Mouse (Mus musculus) Patski (cell line): Measurements from ENCODE around the gene Fkbp9. TPM values are rescaled to one million over a fixed set of nuclear protein-coding genes. Genes with fewer than 3 reads are reported as not detected.

ENCODE experiments used
- ATAC-seq: fragments of 100-300 bp; one replicate; pipeline ENCODE4 v1.8.0; 2021
- CTCF ChIA-PET: fragments of 350-600 bp; sonication (Branson Sonifier 250); formaldehyde crosslinking; loops from one replicate; lab custom pipeline; 2022; ENCODE audit warnings: inconsistent platforms; lab: Charles Lee
- POLR2A ChIA-PET: fragments of 350-600 bp; sonication (Branson Sonifier 250); formaldehyde crosslinking; loops from one replicate; lab custom pipeline; 2022; ENCODE audit warnings: antibody characterized with exemption, inconsistent platforms; lab: Charles Lee
- DNase-seq: peaks from one replicate; pipeline ENCODE4 v3.0.0-alpha.2; 2011; ENCODE audit warnings: low read depth, low spot score
- H3K27me3 ChIP-seq: fragments of 371-371 bp; one replicate; pipeline ENCODE4 v1.5.1; 2021
- CTCF ChIP-seq: fragments of 100-300 bp; IDR thresholded peaks from one replicate; pipeline ENCODE4 v1.5.1; 2021
- in situ Hi-C: fragments of 300-500 bp; cut with MboI; formaldehyde crosslinking; loops from 3 replicates; pipeline ENCODE4 v1.11.1; 2018; ENCODE audit warnings: low pct_unique_long_range_greater_than_20kb, mixed read lengths
- polyA plus RNA-seq: library from polyadenylated mRNA; unstranded; gene quantifications from one replicate; pipeline ENCODE4 v1.2.3, GENCODE M21; 2021

Fkbp9 gene
- polyA plus RNA-seq: 169 TPM

DNA sequence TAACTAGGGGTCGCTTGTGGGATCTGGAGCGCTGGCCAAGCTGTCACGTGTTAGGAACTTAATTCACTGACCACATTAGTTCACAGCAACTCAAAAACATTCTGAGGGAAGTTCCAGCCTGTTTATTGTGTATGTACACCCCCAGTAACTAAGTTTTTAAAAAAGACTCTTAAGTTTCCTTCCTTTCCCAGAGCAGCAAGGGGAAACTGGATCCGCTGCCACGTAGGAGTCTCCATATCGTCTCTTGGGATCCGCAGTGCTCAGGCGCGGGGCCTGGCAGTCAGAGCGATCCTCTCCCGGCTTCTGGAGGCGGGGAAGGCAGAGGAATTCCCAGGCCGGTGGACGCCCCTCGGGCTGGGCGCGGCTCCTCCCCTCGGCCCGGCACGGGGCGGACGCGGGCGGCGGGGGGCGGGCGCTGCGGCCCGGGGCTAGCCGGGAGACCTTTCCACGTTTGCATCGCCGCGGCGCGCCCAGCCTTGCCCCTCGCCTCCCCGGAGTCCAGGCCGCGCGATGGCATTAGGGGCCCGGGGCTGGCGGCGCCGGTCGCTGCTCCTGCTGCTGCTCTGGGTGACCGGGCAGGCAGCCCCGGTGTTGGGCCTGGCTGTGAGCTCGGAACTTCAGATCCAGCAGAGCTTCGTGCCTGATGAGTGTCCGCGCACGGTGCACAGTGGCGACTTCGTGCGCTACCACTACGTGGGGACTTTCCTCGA lies at the start of gene Fkbp9:
Gene Fkbp9, plus strand, starts transcription at position 363 of the 710 bp plus-strand sequence.
- ChIA-PET CTCF (interaction anchor here (1.4 to 2.4 kb wide), 4 partner anchors 20 to 90 kb away, joined by 3 to 8 read pairs (median 5); no protein-coding TSS in a partner anchor), POLR2A (interaction anchor here (0.7 to 1.0 kb wide), 3 partner anchors 35 to 83 kb away, joined by 3 read pairs; no protein-coding TSS in a partner anchor)
- TF ChIP-seq CTCF: no peak
- no peaks in the 10 kb centered on the region for H3K27me3 ChIP-seq
- peak; percentile 48 for DNase-seq
- ATAC-seq: peak; percentile 98
- in situ Hi-C loops: no loop called here

DNA sequence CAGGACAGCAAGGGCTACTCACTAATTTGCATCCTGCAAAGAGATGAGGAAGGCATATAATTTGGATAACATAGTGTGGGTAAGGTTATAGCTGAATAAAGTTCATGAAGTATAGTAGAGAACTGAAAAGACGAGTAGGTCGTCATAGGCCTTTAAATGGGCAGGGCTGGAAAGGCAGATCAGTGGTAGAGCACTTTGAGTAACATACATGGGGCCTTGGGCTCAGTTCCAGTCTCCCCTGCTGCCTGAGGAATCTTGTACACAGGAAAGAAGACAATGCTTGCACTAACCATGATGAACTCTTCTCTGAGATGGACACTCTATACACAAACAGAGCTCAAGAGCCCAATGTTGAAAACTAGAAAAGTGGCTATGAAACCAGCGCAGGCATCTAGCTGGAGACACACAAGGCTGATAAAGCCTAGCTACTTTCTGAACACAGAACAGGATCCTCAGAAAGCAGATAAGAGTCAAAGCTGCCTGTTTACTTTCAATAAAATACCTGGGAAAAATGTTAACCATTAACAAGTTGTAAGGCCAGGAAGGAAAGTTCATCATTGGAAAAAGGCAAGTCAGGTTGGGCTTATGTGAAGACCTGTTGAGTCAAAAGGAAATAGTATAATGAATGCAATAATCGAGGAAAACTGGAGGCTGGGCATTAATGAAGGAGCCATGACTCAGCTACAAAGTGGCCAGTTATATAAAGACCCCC lies 48.1 kb upstream of the Fkbp9 start:
- POLR2A ChIA-PET: interaction anchor here (1.4 kb wide), 1 partner anchor 18 kb away, joined by 5 read pairs; no protein-coding TSS in a partner anchor
- no peak for DNase-seq
- CTCF ChIA-PET: interaction anchor here (1.6 kb wide), 1 partner anchor 13 kb away, joined by 4 read pairs; no protein-coding TSS in a partner anchor
- in situ Hi-C loops: no loop called here
- ATAC-seq: no peak
- no peaks in the 10 kb centered on the region for H3K27me3 ChIP-seq
- no peak for TF ChIP-seq CTCF

DNA sequence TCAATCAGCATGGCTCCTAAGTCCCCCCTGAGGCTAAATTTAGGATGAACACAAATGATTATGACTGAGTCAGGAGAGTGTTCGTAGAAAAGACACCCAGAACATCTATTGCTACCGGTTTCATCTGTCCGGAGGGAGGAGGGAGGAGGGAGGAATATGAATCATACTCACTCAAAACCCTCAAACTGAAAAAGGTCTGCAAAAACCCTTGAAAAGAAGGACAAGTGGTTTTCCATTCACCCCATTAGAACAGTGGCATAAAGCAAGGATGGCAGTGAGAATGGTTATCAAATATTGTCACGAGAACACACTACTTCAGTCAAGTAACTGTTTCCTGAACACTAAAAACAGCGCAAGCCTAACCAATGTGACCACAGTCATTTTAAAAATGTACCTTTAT lies 46.8 kb upstream of the Fkbp9 start:
- in situ Hi-C loops: no loop called here
- DNase-seq (no peak), ATAC-seq (no peak)
- CTCF ChIA-PET: no interaction called here
- POLR2A ChIA-PET: no interaction called here
- no peak for TF ChIP-seq CTCF
- H3K27me3 ChIP-seq: no peaks in the 10 kb centered on the region

DNA sequence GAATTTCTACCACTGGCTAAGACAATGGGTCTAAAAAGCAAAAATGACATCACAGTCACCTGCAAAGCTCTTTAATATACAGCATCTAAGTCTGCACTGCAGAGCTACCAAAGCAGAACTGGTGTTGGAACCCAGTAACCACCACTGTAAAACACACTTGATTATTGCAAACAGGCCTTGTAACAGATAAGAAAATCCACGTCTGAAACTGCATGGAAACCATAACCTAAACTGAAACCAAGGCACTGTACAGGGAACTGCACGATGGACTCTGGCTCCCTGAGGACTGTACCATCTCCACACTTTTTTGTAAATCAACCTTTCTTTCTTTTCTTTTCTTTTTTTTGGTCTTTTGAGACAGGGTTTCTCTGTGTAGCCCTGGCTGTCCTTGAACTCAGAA lies 44.2 kb upstream of the Fkbp9 start:
- TF ChIP-seq CTCF: no peak
- POLR2A ChIA-PET: no interaction called here
- DNase-seq (no peak), ATAC-seq (no peak)
- CTCF ChIA-PET: no interaction called here
- in situ Hi-C loops: no loop called here
- H3K27me3 ChIP-seq: no peaks in the 10 kb centered on the region

DNA sequence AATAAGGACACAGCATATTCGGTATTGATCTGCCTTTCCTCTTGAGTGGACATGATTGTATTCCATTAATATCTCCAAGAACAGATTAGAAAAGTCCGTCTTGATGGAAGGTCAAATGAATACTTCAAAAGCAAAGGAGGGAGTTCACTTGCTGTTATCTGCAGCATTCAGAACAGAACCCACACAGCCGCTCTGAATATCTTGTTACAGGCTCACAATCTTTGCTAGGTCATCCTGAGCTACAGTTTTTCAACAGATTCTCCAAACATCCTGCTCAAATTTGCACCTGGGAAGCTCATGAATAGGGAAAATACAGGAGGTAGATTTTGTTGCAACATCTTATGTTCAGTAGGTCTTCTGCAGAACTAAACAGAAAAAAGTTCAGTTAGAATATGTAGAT lies 42.5 kb upstream of the Fkbp9 start:
- CTCF ChIA-PET: no interaction called here
- H3K27me3 ChIP-seq: no peaks in the 10 kb centered on the region
- ATAC-seq (no peak), DNase-seq (no peak)
- POLR2A ChIA-PET: no interaction called here
- in situ Hi-C loops: no loop called here
- no peak for TF ChIP-seq CTCF

DNA sequence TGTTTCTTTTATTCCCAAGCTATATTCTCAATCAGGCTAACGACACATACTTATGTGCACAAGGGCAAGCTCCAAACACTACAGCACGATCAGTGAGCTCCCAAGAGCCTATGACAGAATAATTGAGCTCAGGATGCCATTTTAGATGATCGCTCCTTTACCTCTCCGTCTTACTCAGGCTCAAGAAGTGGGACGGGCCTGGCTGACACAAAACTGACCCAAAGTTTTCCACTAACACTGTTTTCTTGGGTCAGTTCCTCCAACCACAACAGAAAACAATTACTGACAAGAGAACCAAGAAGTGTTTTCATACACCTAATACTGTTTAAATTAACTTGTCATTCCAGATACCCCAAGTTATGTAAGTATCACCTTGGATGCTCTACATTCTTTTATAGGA lies 37.0 kb upstream of the Fkbp9 start:
- ATAC-seq (no peak), DNase-seq (no peak)
- POLR2A ChIA-PET: no interaction called here
- CTCF ChIA-PET: interaction anchor here (2.1 kb wide), 1 partner anchor 14 kb away, joined by 6 read pairs; no protein-coding TSS in a partner anchor
- in situ Hi-C loops: no loop called here
- no peak for TF ChIP-seq CTCF
- H3K27me3 ChIP-seq: no peaks in the 10 kb centered on the region

DNA sequence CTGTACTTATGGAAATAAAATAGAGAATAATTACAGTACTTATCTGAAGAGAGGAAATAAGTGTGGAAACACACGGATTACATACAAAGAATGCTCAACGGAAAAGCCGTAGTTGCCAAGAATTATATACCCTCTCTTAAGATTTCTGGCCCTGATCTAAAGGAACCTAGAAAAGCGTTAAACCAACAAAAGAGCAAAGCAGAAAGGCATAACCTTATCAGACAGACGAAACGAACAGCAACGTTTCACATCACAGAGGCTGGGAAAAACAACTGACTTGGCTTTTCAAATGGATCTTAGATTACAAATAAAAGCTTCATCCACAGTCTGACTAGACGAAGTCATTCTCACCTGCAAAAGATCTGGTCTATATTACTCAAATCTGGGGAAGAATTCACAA lies 35.6 kb upstream of the Fkbp9 start:
- no peak for TF ChIP-seq CTCF
- in situ Hi-C loops: no loop called here
- ATAC-seq (no peak), DNase-seq (no peak)
- no peaks in the 10 kb centered on the region for H3K27me3 ChIP-seq
- POLR2A ChIA-PET: interaction anchor here (0.9 to 1.3 kb wide), 2 partner anchors 35 to 81 kb away, joined by 3 read pairs; partner anchors contain the start of gene Fkbp9
- CTCF ChIA-PET: interaction anchor here (1.1 kb wide), 1 partner anchor 12 kb away, joined by 4 read pairs; no protein-coding TSS in a partner anchor

DNA sequence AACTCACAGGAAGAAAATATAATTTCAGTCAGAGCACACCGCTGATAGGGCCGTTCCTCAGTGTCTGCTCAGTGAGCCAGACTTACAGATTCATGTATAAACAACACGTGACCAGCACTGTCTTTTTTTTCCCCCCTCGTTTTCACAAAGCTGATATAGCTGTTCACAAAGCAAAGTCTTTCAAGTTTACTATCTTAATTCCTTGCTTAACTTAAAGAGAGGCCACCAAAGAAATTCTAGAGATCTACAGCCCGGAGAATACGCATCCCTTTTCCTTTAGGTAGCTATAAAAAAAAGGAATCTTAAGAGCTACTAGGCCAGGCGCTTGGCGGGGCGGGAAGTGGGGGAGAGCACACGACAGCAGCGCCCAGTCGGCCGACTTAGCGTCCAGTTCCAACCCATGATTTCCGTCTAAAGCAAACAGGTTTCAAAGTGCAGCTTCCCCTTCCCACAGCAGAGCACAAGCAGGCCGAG lies 35.2 kb upstream of the Fkbp9 start:
- no peaks in the 10 kb centered on the region for H3K27me3 ChIP-seq
- ChIA-PET CTCF (interaction anchor here (1.1 kb wide), 1 partner anchor 13 kb away, joined by 4 read pairs; no protein-coding TSS in a partner anchor), POLR2A (interaction anchor here (0.9 to 1.3 kb wide), 2 partner anchors 35 to 81 kb away, joined by 3 read pairs; partner anchors contain the start of gene Fkbp9)
- ATAC-seq (peak; percentile 49), DNase-seq (no peak)
- TF ChIP-seq CTCF: no peak
- in situ Hi-C loops: no loop called here

DNA sequence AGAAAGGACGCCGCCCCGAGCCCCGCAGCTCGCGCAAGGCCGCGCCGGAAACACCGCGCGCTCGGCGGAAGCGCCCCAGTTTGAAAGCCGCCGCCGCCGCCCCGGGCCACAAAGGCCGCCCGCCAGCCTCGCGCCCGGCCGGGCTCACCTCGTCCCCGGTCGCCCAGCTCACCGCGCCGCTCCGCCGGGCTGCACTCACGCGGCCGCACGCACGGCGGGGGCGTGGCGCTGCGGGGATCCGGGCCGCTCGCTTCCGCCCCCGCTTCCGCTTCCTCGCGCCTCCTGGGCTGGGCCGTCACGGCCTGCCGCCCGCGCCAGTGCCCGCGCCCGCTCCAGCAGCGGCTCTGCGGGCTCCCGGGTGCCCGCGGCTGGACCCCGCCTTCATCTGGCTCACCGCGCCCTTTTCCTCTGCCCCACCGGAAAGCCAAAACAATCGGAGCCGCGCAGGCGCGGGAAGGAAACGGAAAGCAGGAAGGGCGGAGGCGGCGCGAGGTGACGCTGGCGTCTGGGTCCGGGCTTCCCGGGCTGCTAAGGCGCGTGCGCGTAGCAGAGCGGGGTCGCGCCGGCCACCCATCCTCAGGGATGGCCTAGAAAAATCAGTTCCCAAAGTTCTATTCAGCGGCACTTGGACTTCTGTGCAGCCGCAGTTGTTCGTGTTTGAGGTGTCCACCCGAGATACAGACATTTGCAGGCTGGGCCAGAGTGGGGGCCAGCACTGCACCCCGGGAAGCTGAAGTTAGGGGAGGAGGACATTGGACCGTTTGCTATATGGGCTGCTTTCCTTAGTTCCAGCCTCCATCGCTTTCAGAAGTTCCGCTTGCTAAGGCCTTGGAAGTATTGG lies 34.3 kb upstream of the Fkbp9 start, which contains the start of gene Kbtbd2:
Gene Kbtbd2, minus strand, starts transcription at position 503 of the 841 bp plus-strand sequence.
- no peaks in the 10 kb centered on the region for H3K27me3 ChIP-seq
- in situ Hi-C loops: no loop called here
- CTCF ChIA-PET: interaction anchor here (1.1 kb wide), 1 partner anchor 14 kb away, joined by 4 read pairs; no protein-coding TSS in a partner anchor
- TF ChIP-seq CTCF: no peak
- ATAC-seq: peak; percentile 92
- POLR2A ChIA-PET: interaction anchor here (0.7 to 1.3 kb wide), 4 partner anchors 34 to 1008 kb away, joined by 3 read pairs; partner anchors contain the start of gene Fkbp9
- DNase-seq: peak; percentile 67

DNA sequence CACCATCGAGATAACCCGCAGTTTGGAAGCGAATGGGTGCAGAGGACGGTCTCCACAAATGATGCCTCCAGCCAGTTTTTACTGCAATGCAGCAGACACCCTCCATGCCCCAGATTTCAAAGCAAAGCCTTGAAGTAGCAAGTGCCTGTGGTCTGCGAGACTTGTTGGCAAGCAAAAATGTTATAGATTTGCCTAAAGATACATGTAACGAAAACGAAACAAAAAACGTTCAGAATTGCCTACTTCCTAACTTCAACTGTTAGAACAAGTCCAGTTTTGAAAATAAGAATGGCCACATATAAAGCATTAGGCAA lies 33.8 kb upstream of the Fkbp9 start:
- ATAC-seq (peak; percentile 17), DNase-seq (no peak)
- ChIA-PET POLR2A (interaction anchor here (1.0 kb wide), 1 partner anchor 125 kb away, joined by 3 read pairs; no protein-coding TSS in a partner anchor), CTCF (no interaction called here)
- no peak for TF ChIP-seq CTCF
- H3K27me3 ChIP-seq: no peaks in the 10 kb centered on the region
- in situ Hi-C loops: no loop called here
